Mouse (Mus musculus) kidney, embryonic 15.5 days (tissue): ENCODE measurements at regions not wholly inside any gene's neighbourhood (a gene's known extent, or its start where the extent isn't known, plus 50 kb on each side); places are given as distances from the start of the nearest gene placed in this dataset.
A peak's percentile ranks its signal among the peaks of the same experiment; 100 is the strongest.

ENCODE experiments used
- ATAC-seq: fragments of 200-750 bp; cut with Nextera tagmentation; replicated peaks from 2 replicates; pipeline ENCODE4 v1.8.0; 2017; ENCODE audit warnings: moderate TSS enrichment; ENCODE audit not compliant: low FRiP score
- H3K27ac ChIP-seq: fragments of 300-500 bp; sonication (generic); 2 replicates; pipeline ENCODE4 v1.5.1; 2015; ENCODE audit warnings: mild to moderate bottlenecking, inconsistent platforms
- H3K27me3 ChIP-seq: fragments of 300-500 bp; sonication (generic); 2 replicates; pipeline ENCODE4 v1.6.1; 2015; ENCODE audit warnings: inconsistent platforms
- H3K36me3 ChIP-seq: fragments of 300-500 bp; sonication (generic); 2 replicates; pipeline ENCODE4 v1.6.1; 2015; ENCODE audit warnings: inconsistent platforms
- H3K4me1 ChIP-seq: fragments of 300-500 bp; sonication (generic); 2 replicates; pipeline ENCODE4 v1.6.1; 2015; ENCODE audit warnings: inconsistent platforms
- H3K4me2 ChIP-seq: fragments of 300-500 bp; sonication (generic); 2 replicates; pipeline ENCODE4 v1.6.1; 2015; ENCODE audit warnings: moderate library complexity, mild to moderate bottlenecking, inconsistent platforms
- H3K4me3 ChIP-seq: fragments of 300-500 bp; sonication (generic); replicated peaks from 2 replicates; pipeline ENCODE4 v1.5.1; 2015; ENCODE audit warnings: mild to moderate bottlenecking, inconsistent platforms
- H3K9ac ChIP-seq: fragments of 300-500 bp; sonication (generic); 2 replicates; pipeline ENCODE4 v1.6.1; 2015; ENCODE audit warnings: mild to moderate bottlenecking, inconsistent platforms
- H3K9me3 ChIP-seq: fragments of 300-500 bp; sonication (generic); replicated peaks from 2 replicates; pipeline ENCODE4 v1.6.1; 2016; ENCODE audit warnings: inconsistent platforms
- WGBS: fragments of 180-500 bp; shearing (Covaris S2); methylation state at CpG from one replicate; pipeline ENCODE4 v1.1.7; 2015; ENCODE audit warnings: mixed read lengths; 5-methylcytosine and 5-hydroxymethylcytosine counted together

- no peaks in the 10 kb centered on the region for H3K27me3 ChIP-seq
- no peak overlapping the region for H3K4me3 ChIP-seq
- no peak overlapping the region for H3K9ac ChIP-seq
- no peak overlapping the region for H3K27ac ChIP-seq
- H3K4me2 ChIP-seq = no peak overlapping the region
- 93% methylated on average over 5 of the region's 5 CpGs for WGBS
- no peaks in the 10 kb centered on the region for H3K9me3 ChIP-seq
- H3K36me3 ChIP-seq = no peaks in the 10 kb centered on the region
- peaks cover 18% of the 10 kb centered on the region for H3K4me1 ChIP-seq
- no peak for ATAC-seq
These were observed 157.8 kb upstream of the Tmc1 start for GRCm38 (mm10) chr19:21111836-21112235.

- no peak overlapping the region for H3K4me3 ChIP-seq
- H3K9me3 ChIP-seq = no peaks in the 10 kb centered on the region
- peak overlapping the region; percentile 32; the same call in 1 of the 2 replicates for H3K27ac ChIP-seq
- H3K36me3 ChIP-seq = no peaks in the 10 kb centered on the region
- no peak for ATAC-seq
- no peak overlapping the region for H3K9ac ChIP-seq
- WGBS = 82% methylated on average over 2 of the region's 2 CpGs
- H3K27me3 ChIP-seq = no peaks in the 10 kb centered on the region
- H3K4me1 ChIP-seq = peaks cover 30% of the 10 kb centered on the region
- no peak overlapping the region for H3K4me2 ChIP-seq
These were observed 154.3 kb upstream of the Tmc1 start for GRCm38 (mm10) chr19:21108311-21108710.

GRCm38 (mm10) chr19:21107741-21108140, 153.7 kb upstream of the Tmc1 start:
- no peaks in the 10 kb centered on the region for H3K9me3 ChIP-seq
- H3K27ac ChIP-seq = peak overlapping the region; percentile 32; the same call in 1 of the 2 replicates
- peaks cover 30% of the 10 kb centered on the region for H3K4me1 ChIP-seq
- WGBS = 40% methylated on average over 3 of the region's 3 CpGs
- H3K36me3 ChIP-seq = no peaks in the 10 kb centered on the region
- no peak overlapping the region for H3K4me3 ChIP-seq
- no peak overlapping the region for H3K9ac ChIP-seq
- H3K4me2 ChIP-seq = no peak overlapping the region
- peak; percentile 59 for ATAC-seq
- H3K27me3 ChIP-seq = no peaks in the 10 kb centered on the region

GRCm38 (mm10) chr19:21107275-21107674, 153.3 kb upstream of the Tmc1 start:
- H3K27ac ChIP-seq = 0 out of 2 replicates have a peak overlapping the region, but pooled peaks have one; percentile 38
- ATAC-seq = 0 out of 2 replicates have a peak, but pooled peaks have one; percentile 22

GRCm38 (mm10) chr19:21106766-21107165, 152.8 kb upstream of the Tmc1 start:
- 70% methylated on average over 10 of the region's 10 CpGs for WGBS
- Histone ChIP-seq H3K4me3 (no peak overlapping the region), H3K9me3 (no peaks in the 10 kb centered on the region), H3K4me1 (peaks cover 30% of the 10 kb centered on the region), H3K36me3 (no peaks in the 10 kb centered on the region), H3K9ac (no peak overlapping the region), H3K4me2 (peak overlapping the region; percentile 16; the same call in 1 of the 2 replicates), H3K27me3 (no peaks in the 10 kb centered on the region), H3K27ac (peak overlapping the region; percentile 83)
- 0 out of 2 replicates have a peak, but pooled peaks have one; percentile 27 for ATAC-seq

More at GRCm38 (mm10) chr19:21107275-21107674, 153.3 kb upstream of the Tmc1 start:
- Histone ChIP-seq H3K4me2 (no peak overlapping the region), H3K27me3 (no peaks in the 10 kb centered on the region), H3K36me3 (no peaks in the 10 kb centered on the region), H3K4me3 (no peak overlapping the region), H3K4me1 (peaks cover 30% of the 10 kb centered on the region), H3K9me3 (no peaks in the 10 kb centered on the region), H3K9ac (no peak overlapping the region)
- WGBS = 54% methylated on average over 4 of the region's 4 CpGs

- peak; percentile 73 for ATAC-seq
- Histone ChIP-seq H3K36me3 (no peaks in the 10 kb centered on the region), H3K9me3 (no peaks in the 10 kb centered on the region), H3K27ac (peak overlapping the region; percentile 83), H3K27me3 (no peaks in the 10 kb centered on the region), H3K4me1 (peaks cover 30% of the 10 kb centered on the region), H3K9ac (no peak overlapping the region), H3K4me3 (no peak overlapping the region), H3K4me2 (peak overlapping the region; percentile 16; the same call in 1 of the 2 replicates)
- 14% methylated on average over 6 of the region's 6 CpGs for WGBS
These were observed 152.3 kb upstream of the Tmc1 start for GRCm38 (mm10) chr19:21106241-21106669.

GRCm38 (mm10) chr19:21105004-21105403, 151.0 kb upstream of the Tmc1 start:
- 86% methylated on average over 6 of the region's 6 CpGs for WGBS

GRCm38 (mm10) chr19:21104462-21104936, 150.5 kb upstream of the Tmc1 start:
- Histone ChIP-seq H3K36me3 (no peaks in the 10 kb centered on the region), H3K4me3 (no peak overlapping the region), H3K4me2 (no peak overlapping the region), H3K9ac (no peak overlapping the region), H3K9me3 (no peaks in the 10 kb centered on the region), H3K4me1 (peaks cover 30% of the 10 kb centered on the region), H3K27me3 (no peaks in the 10 kb centered on the region), H3K27ac (no peak overlapping the region)
- WGBS = 85% methylated on average over 8 of the region's 8 CpGs
- no peak; the same call in 1 of the 2 replicates for ATAC-seq

More at GRCm38 (mm10) chr19:21105004-21105403, 151.0 kb upstream of the Tmc1 start:
- no peaks in the 10 kb centered on the region for H3K36me3 ChIP-seq
- H3K4me1 ChIP-seq = peaks cover 30% of the 10 kb centered on the region
- no peaks in the 10 kb centered on the region for H3K9me3 ChIP-seq
- H3K4me2 ChIP-seq = no peak overlapping the region
- no peak overlapping the region for H3K4me3 ChIP-seq
- ATAC-seq = no peak
- H3K27me3 ChIP-seq = no peaks in the 10 kb centered on the region
- H3K9ac ChIP-seq = no peak overlapping the region
- H3K27ac ChIP-seq = no peak overlapping the region

GRCm38 (mm10) chr19:21077771-21078548, 124.0 kb upstream of the Tmc1 start:
- Histone ChIP-seq H3K4me3 (no peak overlapping the region), H3K9ac (no peak overlapping the region), H3K27ac (no peak overlapping the region), H3K27me3 (no peaks in the 10 kb centered on the region), H3K4me1 (no peaks in the 10 kb centered on the region), H3K9me3 (no peaks in the 10 kb centered on the region), H3K4me2 (no peak overlapping the region), H3K36me3 (no peaks in the 10 kb centered on the region)
- WGBS = 84% methylated on average over 7 of the region's 7 CpGs
- no peak for ATAC-seq

- 88% methylated on average over 7 of the region's 7 CpGs for WGBS
- no peak overlapping the region for H3K9ac ChIP-seq
- H3K4me2 ChIP-seq = no peak overlapping the region
- no peaks in the 10 kb centered on the region for H3K4me1 ChIP-seq
- no peaks in the 10 kb centered on the region for H3K27me3 ChIP-seq
- no peak for ATAC-seq
- H3K36me3 ChIP-seq = no peaks in the 10 kb centered on the region
- no peaks in the 10 kb centered on the region; the same call in 1 of the 2 replicates for H3K9me3 ChIP-seq
- H3K4me3 ChIP-seq = no peak overlapping the region
- H3K27ac ChIP-seq = no peak overlapping the region
These were observed 114.4 kb upstream of the Tmc1 start for GRCm38 (mm10) chr19:21068381-21068780.

- H3K9ac ChIP-seq = no peak overlapping the region
- no peak for ATAC-seq
- H3K36me3 ChIP-seq = no peaks in the 10 kb centered on the region
- WGBS = 91% methylated on average over 14 of the region's 14 CpGs
- H3K27ac ChIP-seq = no peak overlapping the region
- no peaks in the 10 kb centered on the region; the same call in 1 of the 2 replicates for H3K9me3 ChIP-seq
- no peaks in the 10 kb centered on the region for H3K4me1 ChIP-seq
- H3K4me3 ChIP-seq = no peak overlapping the region
- H3K27me3 ChIP-seq = no peaks in the 10 kb centered on the region
- no peak overlapping the region for H3K4me2 ChIP-seq
These were observed 112.6 kb upstream of the Tmc1 start for GRCm38 (mm10) chr19:21066432-21067113.

GRCm38 (mm10) chr19:21064902-21065301, 110.9 kb upstream of the Tmc1 start:
- Histone ChIP-seq H3K27me3 (no peaks in the 10 kb centered on the region), H3K36me3 (no peaks in the 10 kb centered on the region), H3K9me3 (no peaks in the 10 kb centered on the region), H3K4me2 (no peak overlapping the region), H3K4me1 (no peaks in the 10 kb centered on the region), H3K4me3 (no peak overlapping the region), H3K27ac (no peak overlapping the region), H3K9ac (no peak overlapping the region)
- no peak for ATAC-seq
- WGBS = 67% methylated on average over 3 of the region's 3 CpGs
